Mouse (Mus musculus): Measurements from ENCODE around the gene Lonp2.
A peak's percentile ranks its signal among the peaks of the same experiment; 100 is the strongest.

Gene Lonp2

GRCm38 (mm10) chr8:86713407-86714188, 89.8 kb downstream of the Lonp2 start:
- peak; percentile 74 to 92 for DNase-seq (ENCODE audit: low spot score in 2 of 2)

GRCm38 (mm10) chr8:86718332-86718994, 94.6 kb downstream of the Lonp2 start:
- no peak for DNase-seq (ENCODE audit: low spot score in 2 of 2)

- DNase-seq (ENCODE audit: low spot score in 2 of 2) = no peak
Observed at GRCm38 (mm10) chr8:86719368-86719767, 95.5 kb downstream of the Lonp2 start.

- DNase-seq (ENCODE audit: low spot score in 2 of 2) = no peak
Observed at GRCm38 (mm10) chr8:86720756-86721459, 97.1 kb downstream of the Lonp2 start.

GRCm38 (mm10) chr8:86721490-86721889, 97.6 kb downstream of the Lonp2 start:
- no peak for DNase-seq (ENCODE audit: low spot score in 2 of 2)

- no peak for DNase-seq (ENCODE audit: low spot score in 2 of 2)
Observed at GRCm38 (mm10) chr8:86726959-86727358, 103.1 kb downstream of the Lonp2 start.

- no peak for DNase-seq (ENCODE audit: low spot score in 2 of 2)
Observed at GRCm38 (mm10) chr8:86728224-86728950, 104.5 kb downstream of the Lonp2 start.

GRCm38 (mm10) chr8:86730303-86730702, 106.5 kb downstream of the Lonp2 start:
- DNase-seq (ENCODE audit: low spot score in 2 of 2) = no peak

GRCm38 (mm10) chr8:86730860-86731259, 107.0 kb downstream of the Lonp2 start:
- DNase-seq (ENCODE audit: low spot score in 2 of 2) = no peak

GRCm38 (mm10) chr8:86734171-86734570, 110.3 kb downstream of the Lonp2 start:
- no peak for DNase-seq (ENCODE audit: low spot score in 2 of 2)

GRCm38 (mm10) chr8:86734954-86735353, 111.1 kb downstream of the Lonp2 start:
- no peak for DNase-seq (ENCODE audit: low spot score in 2 of 2)

GRCm38 (mm10) chr8:86735446-86736111, 111.7 kb downstream of the Lonp2 start:
- DNase-seq (ENCODE audit: low spot score in 2 of 2) = no peak

- no peak for DNase-seq (ENCODE audit: low spot score in 2 of 2)
Observed at GRCm38 (mm10) chr8:86740899-86741298, 117.1 kb downstream of the Lonp2 start.

GRCm38 (mm10) chr8:86741627-86742026, 117.8 kb downstream of the Lonp2 start:
- no peak for DNase-seq (ENCODE audit: low spot score in 2 of 2)

GRCm38 (mm10) chr8:86742605-86743345, 118.9 kb downstream of the Lonp2 start:
- no peak for DNase-seq (ENCODE audit: low spot score in 2 of 2)

- no peak for DNase-seq (ENCODE audit: low spot score in 2 of 2)
Observed at GRCm38 (mm10) chr8:86744313-86745220, 120.7 kb downstream of the Lonp2 start.

- DNase-seq (ENCODE audit: low spot score in 2 of 2) = peak; percentile 61 to 64
Observed at GRCm38 (mm10) chr8:86745221-86745934, 121.5 kb downstream of the Lonp2 start, which contains the start of the genes Gm10638 and Siah1a. Gene Gm10638 (plus strand): TSS chr8:86745699. Gene Siah1a (minus strand): TSS chr8:86745934.

GRCm38 (mm10) chr8:86745935-86746441, 122.1 kb downstream of the Lonp2 start:
- DNase-seq (ENCODE audit: low spot score in 2 of 2) = peak; percentile 94

GRCm38 (mm10) chr8:86746511-86746910, 122.7 kb downstream of the Lonp2 start:
- no peak for DNase-seq (ENCODE audit: low spot score in 2 of 2)
